Mouse (Mus musculus) right cerebral cortex, postnatal 4 days (tissue): ENCODE data around the gene Syncrip.
A peak's percentile ranks its signal among the peaks of the same experiment; 100 is the strongest.

ENCODE experiments used
- DNase-seq: peaks from one replicate; pipeline ENCODE4 v3.0.0-alpha.2; 2022

Gene Syncrip

DNA sequence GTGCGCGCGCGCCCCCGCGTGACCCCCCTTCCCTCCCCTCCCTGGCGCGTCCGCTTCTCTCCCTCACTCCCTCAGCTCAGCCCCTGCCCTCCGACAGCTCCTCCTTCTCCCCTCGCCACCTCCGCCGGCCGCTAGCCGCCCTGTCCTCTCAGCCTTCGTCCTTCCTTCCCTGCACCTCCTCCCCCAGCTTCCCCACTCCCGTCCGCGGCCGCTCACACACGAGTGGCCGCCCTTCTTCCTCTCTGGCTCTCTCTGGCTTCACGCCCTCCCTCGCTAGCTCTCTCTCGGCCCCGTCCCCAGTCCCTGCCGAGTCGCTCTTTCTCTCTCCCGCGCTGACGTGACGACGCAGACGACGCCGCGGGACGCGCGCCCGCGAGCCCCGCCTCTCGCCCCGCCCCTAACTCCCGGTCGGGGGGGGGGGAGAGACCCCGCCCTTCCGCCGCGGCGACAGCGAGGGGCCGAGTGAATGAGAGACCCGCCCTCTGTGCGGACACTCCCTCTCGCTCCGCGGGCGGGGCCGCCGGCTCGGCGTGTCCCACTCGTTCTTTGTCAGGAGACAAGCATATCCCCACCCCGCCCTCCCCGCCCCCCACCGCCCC is at the start of gene Syncrip:
Syncrip (minus strand) TSS at position 345 of the 599 bp plus-strand sequence.
- DNase-seq: peak; percentile 94

DNA sequence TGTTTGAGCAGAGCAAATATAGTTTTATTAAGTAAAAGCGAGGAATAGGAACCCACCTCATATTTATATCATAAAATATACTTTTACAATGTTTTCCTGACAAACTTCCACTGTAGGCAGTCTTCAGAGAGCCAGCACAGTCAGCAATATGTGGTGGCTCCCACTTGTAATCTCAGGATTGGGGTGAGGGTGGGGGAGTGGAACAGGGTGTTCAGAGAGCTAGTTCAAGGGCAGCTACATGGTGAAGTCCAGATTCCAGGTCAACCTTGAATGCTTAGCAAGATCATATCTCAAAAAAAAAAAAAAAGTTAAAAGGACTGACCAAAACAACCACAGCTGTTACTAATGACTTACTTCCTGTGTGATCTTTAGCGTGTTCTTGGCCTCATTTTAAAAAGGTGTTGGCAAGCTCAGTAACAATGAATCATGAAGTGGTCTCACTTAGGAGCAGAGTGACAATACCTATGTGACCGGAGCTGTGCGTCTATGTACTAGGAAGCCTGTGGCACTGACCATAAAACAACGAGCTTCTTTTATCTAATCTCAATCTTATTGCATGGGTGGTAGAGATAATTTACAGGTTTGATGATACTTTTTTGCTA is 47.7 kb upstream of the Syncrip start:
- no peak for DNase-seq

DNA sequence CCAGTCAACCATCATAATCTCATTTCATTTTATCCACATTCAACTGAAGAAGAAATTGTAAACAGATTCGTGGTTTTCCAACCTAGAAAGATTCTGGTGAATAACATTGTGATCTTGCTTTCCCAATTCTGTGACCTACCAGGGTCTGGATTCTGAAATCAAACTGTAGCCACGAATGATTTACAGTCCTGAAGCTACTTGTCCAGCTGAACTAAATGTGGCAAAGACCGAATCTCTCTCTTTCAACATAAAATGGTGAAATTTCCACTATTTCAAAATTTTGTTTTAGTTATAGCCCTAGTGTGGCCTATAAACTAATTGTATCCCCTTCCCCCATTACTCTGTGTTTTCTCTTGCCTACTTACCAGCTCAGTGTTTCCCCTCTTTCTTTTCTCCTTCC is 47.2 kb upstream of the Syncrip start:
- DNase-seq: no peak

DNA sequence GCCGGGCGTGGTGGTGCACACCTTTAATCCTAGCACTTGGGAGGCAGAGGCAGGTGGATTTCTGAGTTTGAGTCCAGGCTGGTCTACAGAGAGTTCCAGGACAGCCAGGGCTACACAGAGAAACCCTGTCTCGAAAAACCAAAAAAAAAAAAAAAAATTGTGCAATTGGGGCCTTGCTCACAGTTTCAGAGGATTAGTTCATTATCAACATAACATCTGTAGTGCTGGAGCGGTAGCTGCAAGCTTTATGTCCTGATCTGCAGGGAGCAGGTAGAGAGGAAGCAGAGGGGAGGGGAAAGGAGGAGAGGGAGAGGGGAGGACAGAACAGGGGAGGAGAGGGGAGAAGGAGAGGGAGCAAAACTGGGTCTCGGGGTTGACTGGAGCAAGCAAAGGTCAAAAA is 46.4 kb upstream of the Syncrip start:
- DNase-seq: no peak

DNA sequence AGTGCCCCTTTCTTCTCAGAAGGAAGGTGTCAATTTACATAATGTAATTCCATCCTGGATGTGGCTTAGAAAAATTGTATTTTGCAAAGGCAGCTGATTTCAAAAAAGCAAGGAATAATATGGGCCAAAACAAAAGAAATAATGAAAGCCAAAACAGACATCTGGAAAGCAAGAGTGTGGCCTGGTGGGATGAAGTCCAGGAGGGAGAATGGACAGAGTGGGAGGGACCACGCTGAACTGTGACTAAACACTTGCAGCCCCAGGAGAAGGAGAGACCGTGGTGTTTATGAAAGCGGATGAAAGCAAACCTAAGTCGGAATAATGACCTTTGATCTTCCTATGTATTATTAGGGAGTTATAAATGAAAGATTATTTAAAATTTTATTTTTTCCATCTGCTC is 45.6 kb upstream of the Syncrip start:
- no peak for DNase-seq

DNA sequence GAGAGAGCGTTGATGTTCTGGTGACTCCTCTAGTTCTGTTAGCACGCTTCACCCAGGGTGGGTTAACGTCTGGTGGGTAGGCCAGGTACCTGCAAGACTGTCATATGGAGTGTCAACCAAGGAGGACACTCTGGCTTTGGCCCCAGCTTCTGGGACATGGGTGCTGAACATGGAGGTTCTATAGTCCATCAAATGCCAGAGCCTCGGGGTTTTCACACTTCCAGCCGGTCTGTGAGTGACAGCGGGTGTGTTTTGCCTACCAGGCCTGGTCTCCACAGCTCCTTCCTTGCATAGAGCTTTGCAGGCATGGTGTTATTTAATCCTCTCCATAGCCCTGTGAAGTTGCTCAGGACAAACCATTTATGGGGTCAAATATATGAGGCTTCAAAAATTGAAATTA is 43.0 kb upstream of the Syncrip start:
- no peak for DNase-seq

DNA sequence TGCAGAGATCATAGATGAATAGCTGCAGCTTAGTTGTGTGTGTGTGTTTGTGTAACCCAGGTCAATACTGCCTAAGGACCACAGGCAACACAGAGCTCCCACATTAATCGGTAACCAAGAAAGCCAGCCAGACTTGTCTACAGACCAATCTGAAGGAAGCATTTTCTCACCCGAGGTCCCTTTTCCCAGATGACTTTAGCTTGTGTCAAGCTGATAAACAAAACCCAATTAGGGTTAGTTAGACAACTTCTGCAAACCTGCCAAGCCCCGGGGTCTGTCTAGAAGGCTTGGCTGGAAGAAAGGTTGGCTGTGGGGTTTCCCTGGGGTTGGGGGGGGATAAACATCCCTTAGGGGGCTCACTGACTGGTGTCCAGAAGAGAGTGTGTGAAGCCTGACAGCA is 42.4 kb upstream of the Syncrip start:
- no peak for DNase-seq

DNA sequence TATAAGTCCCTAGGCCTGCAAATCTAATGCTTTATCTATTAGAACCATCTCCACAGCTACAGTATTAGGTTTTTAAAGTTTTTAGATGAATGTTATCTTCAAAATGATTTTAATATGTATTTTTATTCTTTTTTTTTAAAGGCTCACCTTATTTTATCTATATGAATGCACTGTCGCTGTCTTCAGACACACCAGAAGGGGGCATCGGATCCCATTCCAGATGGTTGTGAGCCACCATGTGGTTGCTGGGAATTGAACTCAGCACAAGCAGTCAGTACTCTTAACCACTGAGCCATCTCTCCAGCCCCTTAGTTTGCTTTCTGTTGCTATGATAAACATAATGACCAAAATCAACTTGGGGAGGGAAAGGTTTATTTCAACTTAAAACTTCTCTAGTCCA is 42.0 kb upstream of the Syncrip start:
- DNase-seq: no peak

DNA sequence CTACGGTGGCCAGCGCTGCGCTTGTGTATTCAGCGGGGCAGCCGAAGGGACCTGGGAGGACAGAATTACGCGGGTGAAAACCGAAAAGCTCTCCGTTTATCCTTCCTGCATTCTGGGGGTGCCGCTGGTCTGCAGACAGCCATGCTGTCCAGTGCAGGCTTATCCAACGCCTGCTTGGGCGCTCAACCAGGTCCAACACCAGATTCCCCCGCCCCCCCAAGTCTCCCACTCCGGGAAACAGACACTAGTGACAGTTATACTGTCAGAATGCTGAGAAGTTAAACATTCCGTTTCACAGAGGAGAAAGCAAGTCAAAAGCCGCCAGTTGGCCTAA is 40.9 kb upstream of the Syncrip start:
- DNase-seq: no peak

DNA sequence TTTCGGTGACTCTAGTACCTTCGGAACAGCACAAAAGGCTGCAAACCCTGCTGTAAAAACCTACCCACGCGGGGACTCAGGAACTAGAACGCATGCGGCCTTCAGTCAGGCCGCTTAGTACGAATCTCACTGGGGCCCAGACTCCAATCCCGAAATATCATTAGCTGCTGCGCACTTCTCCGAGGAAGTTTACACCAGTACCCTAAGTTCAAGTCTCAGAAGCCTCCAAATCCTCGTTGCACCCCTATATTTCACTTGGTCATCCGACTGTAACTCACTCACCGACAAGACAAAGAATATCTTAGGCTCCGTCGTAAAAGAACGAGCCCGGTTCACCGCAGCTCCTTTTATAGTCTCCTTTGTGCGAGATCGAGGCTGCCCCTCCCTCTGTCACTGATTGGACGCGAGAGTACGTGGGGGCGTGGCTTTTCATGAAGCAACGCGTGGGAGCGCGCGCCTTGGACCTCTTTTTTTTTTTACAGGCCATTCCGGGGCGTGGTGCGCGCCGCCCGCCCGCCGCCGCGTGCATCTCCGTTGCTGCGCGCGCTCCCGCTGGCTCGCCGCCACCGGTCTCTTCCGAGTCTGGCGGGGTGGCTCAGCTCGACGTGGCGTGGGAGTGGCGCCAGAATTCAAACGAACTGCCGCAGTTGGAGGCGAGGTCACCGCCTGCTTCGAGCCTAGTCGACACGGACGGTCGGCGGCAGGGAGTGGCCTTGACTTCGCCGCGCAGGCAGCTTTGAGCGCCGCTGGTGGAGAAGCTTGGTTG is 40.4 kb upstream of the Syncrip start:
- DNase-seq: peak; percentile 95

DNA sequence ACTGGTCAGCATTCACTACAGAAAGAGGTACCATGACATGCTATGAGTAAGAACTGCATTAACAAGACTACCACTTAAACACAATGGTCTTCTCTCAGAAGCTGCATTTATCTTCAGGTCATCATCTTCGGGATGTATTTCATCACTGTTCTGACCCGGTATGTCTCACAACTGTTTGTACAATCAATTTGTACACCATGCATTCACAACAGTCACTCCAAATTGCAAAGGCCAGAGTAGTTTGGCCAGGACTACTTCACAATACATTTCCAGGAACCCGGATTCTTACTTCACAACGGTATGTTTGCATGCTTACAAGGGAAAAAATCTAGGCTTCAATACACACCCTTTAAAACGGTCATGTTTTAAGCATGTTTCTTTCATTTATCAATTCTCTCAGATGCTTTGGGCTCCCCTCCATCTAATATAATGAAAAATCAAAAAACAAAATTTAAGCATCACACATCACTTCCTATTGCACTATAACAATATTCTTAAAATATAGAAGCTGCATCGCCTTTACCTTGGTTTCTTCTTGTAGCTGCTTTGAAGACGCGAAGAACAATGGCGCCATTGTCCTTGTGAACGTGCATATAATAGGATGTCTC is 39.7 kb upstream of the Syncrip start:
- DNase-seq: no peak

DNA sequence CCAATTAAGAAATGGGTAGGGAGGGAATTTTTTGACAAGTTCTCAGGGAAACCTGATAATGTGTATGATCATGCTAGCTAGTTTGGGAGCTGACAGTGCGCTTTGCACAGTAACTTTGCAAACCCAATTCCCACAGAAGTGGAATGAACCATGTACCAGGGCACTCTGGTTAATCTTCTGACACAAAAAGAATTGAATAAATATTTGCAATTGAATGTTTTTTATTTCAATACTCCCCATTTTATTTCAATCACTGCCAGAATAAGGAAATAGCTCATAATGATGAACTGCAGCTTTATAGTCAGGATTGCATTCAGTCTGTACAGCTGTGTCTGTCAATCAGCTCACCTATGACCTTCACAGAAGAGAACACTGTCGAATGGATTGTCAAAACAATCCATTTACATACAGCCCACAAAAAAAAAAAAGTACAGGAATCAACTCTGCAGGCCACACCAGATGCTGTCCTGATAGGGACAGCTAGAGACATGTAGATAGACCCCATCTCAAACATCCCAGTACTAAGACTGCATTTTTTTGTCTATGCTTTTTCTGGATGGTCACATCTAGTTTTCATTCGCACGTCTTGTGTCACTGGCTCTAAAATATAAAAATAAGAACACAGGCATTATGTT is 38.6 kb upstream of the Syncrip start:
- DNase-seq: no peak

DNA sequence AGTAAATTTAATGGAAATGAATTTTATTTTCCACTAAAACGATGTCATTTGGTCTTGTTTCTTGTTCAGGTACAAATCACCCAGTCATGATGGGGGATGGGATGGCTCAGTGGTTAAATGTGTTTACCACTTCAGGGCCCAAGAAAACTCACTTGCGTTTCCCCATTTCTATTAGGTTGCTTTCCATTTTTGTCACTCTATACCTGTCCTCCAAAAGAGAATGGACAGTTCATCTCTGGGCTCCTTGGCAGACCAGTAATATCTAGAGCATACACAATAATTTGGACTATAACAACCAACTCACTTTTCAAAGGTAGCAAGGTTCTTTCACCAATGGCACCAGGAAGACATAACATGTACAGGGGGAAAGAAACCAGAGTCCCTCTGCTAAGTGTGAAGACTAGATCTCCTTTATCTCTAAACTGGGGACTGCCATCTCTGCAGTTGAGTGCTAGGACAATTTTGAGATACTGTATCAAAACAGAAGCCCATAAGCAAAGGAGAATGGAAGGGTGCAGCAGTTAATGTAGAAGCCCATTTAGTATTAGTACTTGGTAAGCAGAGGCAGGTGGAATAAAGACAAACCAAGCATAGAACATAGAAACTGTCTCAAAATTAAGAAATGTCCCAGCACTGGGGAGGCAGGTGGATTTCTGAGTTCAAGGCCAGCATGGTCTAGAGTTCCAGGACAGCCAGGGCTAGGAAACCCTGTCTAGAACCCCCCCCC is 37.9 kb upstream of the Syncrip start:
- DNase-seq: no peak

DNA sequence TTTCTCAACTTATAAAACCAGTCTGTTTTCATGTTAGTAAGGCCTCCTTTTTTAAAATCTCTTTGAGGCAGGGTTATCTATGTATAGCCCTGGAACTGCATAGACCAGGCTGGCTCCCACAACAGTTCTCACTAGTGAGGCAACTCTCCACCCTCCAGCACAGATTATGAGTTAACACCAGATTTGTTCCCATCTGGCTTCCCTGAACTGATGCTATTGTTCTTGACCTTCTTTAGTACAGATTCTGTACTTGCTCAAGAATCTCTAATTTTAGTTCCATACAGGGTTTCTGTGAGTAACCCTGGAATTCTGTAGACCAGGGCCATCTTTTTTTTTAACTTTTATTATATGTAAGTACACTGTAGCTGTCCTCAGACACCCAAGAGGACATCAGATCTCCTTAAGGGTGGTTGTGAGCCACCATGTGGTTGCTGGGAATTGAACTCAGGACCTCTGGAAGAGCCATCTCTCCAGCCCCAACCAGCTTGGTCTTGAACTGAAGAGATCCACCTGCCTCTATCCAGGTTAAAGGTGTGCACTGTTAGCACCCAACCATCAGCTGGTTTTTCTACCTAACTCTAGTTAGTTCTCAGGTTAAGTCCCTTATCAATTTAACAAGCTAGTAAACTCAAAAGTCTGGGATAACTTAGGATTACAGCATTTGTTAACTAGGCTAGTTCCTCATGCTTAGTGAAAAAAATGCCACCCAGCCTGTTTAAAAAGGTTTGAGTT is 37.2 kb upstream of the Syncrip start:
- no peak for DNase-seq

DNA sequence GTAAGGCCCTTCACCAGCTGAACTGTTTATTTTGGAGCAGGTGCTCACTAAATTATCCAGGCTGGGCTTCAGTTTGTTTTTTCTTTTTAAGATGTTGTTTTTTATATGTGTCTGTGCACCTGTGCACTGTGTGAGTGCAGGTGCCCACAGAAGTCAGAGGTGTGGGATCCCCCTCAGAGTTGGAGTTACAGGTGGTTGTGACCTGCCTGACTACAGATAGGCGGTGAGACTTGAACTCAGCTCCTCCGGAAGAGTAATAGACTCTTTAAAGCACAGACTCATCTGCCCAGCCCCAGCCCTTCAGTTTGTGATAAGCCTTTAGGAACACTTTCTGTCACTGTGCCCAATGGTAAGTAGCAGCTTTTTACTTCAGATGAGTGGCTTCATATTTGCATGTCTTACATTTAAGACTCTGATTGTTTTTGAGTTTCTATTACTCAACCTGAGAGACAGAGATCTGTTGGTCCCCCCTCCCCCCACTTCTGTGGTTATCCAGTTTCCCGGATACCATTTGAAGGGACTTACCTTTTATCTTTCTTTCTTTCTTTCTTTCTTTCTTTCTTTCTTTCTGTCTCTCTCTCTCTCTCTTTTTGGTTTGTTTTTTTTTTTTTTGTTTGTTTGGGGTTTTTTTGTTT is 34.1 kb upstream of the Syncrip start:
- DNase-seq: no peak

DNA sequence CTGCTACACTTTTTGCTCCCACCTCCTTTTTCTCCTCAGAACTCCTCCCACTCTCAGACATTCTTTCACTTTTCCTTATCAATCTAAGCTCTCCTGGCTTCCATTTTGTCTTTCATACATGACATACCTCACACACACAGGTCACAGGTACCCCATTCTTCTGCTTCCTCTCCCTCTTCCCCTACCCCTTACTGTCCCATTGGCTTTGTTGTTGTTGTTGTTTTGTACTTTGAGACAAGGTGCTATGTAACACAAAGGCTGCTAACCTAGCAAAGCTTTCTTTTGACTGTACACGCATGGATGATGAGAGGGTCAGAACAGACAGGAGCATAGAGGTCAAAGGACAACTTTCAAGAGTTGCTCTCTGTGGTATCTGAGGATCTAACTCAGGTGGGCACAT is 33.2 kb upstream of the Syncrip start:
- DNase-seq: no peak

DNA sequence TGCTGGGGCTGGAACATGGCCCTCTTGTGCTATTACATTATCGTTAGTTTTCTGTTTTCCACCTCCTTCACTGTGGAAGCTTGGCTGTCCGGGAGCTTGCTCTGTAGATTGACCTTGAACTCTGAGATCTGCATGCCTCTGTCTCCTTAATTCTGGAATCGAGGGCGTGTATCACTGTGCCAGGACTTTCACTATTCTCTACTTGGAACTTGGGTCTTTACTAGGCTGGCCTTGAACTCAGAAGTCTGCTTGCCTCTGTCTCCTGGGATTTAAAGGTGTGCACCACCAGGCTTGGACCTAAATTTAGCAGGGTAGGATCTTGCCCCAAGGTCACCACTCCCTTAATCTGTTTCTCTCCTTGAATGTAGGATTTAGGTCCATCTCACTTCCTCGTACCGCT is 19.5 kb upstream of the Syncrip start:
- DNase-seq: no peak

DNA sequence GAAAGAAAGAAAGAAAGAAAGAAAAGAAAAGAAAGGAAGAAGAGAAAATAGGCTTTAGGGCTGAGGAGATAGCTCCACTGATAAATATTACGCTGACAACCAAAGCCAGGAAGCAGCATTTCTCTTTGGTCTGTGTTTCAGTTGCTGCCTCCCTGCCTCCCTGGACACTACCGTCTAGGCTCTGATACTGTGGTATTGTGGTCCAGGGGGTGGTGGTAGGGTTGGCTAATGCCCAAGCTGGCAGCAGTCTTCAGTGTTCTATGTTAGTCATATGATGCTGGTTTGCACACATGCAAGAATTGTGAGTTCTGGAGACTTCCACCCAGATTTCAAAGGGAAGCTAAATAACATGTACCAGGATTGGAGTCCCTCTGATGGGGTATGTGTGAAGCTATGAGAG is 17.7 kb upstream of the Syncrip start:
- DNase-seq: no peak

DNA sequence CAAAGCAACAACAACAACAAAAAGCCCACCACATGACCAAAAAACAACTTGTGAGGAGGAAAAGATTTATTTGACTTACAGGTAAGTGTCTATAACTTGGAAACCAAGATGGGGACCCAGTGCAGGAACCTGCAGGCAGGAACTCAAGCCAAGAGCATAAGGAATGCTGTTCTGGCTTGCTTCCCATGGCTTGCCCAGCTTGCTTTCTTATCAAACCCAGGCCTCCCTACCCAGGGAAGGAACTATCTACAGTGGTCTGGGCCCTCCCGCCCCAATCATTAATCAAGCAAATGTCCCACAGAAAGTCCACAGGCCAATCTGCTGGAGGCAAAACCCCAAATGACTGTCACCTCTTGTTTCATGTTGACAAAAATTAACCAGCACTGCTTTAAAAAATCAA is 10.1 kb upstream of the Syncrip start:
- DNase-seq: no peak

DNA sequence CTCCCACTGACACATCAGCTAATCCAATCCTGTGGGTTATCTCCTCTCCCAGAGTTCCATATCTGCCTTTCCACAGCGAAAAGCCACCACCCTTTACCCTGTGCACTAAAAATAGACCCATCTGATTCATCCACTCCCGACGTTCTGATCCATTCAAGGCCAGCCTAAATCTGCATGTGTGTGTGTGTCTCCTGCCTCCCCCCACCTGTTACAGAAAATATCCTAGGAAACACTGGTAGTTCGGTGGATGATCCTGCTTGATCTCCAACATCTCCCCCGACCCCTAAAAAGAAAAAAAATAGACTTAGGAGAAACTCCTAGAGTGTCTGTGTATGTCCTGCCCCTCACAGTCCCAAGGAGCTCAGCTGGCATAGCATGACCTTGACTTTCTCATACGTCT is 2.2 kb upstream of the Syncrip start:
- no peak for DNase-seq

DNA sequence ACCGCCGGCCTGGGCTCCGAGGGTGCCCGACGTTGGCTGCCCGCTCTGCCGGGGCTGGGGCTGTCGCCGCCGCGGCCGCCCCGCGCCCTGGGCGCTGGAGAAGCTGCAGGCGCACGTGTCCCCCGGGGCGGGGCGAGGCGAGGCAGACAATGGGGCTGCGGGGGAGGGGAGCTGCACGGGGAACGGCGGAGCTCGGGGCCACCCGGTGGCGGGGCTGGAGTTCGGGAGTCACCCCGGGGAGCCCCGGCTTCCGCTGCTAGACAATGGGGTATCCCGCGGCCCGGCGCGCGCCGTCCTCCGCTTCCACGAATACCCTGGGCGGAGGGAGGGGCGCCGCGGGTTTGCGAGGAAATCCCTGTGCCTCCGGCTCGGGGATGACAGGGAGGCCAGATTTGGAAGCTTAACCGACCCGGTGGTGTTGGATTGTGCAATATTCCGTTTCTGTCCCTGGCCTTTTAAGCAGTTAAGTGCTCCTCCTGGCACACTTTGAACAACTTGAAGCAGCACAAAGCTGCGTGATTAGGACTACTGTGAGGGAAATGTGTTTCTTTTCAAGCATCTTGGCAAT is 539 bp upstream of the Syncrip start:
- DNase-seq: peak; percentile 90

DNA sequence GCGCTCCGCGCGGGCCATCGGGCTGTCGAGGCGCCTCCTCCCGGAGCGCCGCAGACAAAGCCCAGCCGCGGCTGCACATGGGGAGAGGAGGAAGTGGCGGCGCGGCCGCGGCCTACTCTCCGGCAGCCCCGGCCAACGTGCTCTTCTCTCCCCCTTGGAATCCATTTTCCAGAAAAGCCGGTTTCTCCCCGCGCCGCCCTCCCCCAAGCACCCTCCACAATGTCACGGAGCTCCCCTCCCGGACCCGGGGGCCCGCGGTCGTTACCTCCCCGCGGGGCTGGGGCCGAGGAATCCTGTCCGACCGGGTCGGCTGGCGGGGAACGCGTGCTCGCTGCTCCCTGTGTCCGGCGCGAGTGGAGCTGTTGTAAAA is 598 bp downstream of the Syncrip start:
- DNase-seq: peak; percentile 56
